Mouse (Mus musculus): ENCODE measurements around the gene Mx1.

The Mx1 gene

GRCm38 (mm10) chr16:97443670-97444263 is 18.9 kb downstream of the Mx1 start:
- DNase-seq: peak; percentile 37 to 46

- no peak for DNase-seq
Observed at GRCm38 (mm10) chr16:97441967-97442366, 20.7 kb downstream of the Mx1 start.

GRCm38 (mm10) chr16:97438191-97438590 is 24.5 kb downstream of the Mx1 start:
- peak in 1 of 2 experiments; percentile 21 for DNase-seq

- DNase-seq: peak in 1 of 2 experiments; percentile 9
Observed at GRCm38 (mm10) chr16:97437448-97438056, 25.2 kb downstream of the Mx1 start.

GRCm38 (mm10) chr16:97434206-97434605 is 28.5 kb downstream of the Mx1 start:
- peak; percentile 51 to 62 for DNase-seq

- DNase-seq: peak; percentile 51 to 69
Observed at GRCm38 (mm10) chr16:97431328-97431727, 31.4 kb downstream of the Mx1 start.

GRCm38 (mm10) chr16:97430091-97430490 is 32.6 kb downstream of the Mx1 start:
- no peak for DNase-seq

GRCm38 (mm10) chr16:97428026-97428425 is 34.7 kb downstream of the Mx1 start:
- DNase-seq: peak in 1 of 2 experiments; percentile 33

GRCm38 (mm10) chr16:97423627-97424026 is 39.1 kb downstream of the Mx1 start:
- DNase-seq: no peak

- peak; percentile 41 to 62 for DNase-seq
Observed at GRCm38 (mm10) chr16:97421671-97422070, 41.0 kb downstream of the Mx1 start.

GRCm38 (mm10) chr16:97418749-97419453 is 43.8 kb downstream of the Mx1 start:
- no peak for DNase-seq

- peak; percentile 19 to 42 for DNase-seq
Observed at GRCm38 (mm10) chr16:97417896-97418542, 44.7 kb downstream of the Mx1 start.

- no peak for DNase-seq
Observed at GRCm38 (mm10) chr16:97405476-97406012, 57.2 kb downstream of the Mx1 start.

GRCm38 (mm10) chr16:97402213-97402785 is 60.4 kb downstream of the Mx1 start:
- DNase-seq: no peak

GRCm38 (mm10) chr16:97401741-97402140 is 61.0 kb downstream of the Mx1 start:
- DNase-seq: no peak

- DNase-seq: no peak
Observed at GRCm38 (mm10) chr16:97399991-97400390, 62.7 kb downstream of the Mx1 start.

- DNase-seq: no peak
Observed at GRCm38 (mm10) chr16:97397945-97398531, 64.7 kb downstream of the Mx1 start.

Measured in cerebellum, postnatal 25 days (tissue).